Mouse (Mus musculus): Measurements from ENCODE around the gene Ccdc73. TPM values are rescaled to one million over a fixed set of nuclear protein-coding genes. Genes with fewer than 3 reads are reported as not detected.

Ccdc73 gene
- total RNA-seq, 2 experiments from 2014 or later, result 2.8 TPM; not detected in 1

Other genes starting within 250 kb of the Ccdc73 start
- gene Tcp11l1, start 155.6 kb upstream of the Ccdc73 start, total RNA-seq (2021), result 10 to 100 TPM; 38.5 to 40.7 TPM
- not detected for gene Pin1rt1, start 151.4 kb upstream of the Ccdc73 start, total RNA-seq (2021)
- gene Depdc7, start 124.9 kb upstream of the Ccdc73 start, total RNA-seq (2021), result 1 to 10 TPM in 1 of 2 experiments, under 1 TPM in 1; 0.96 to 1.7 TPM
- 10 to 100 TPM in 1 of 2 experiments, 1 to 10 TPM in 1; 8.6 to 10.5 TPM for gene Qser1, start 51.0 kb upstream of the Ccdc73 start, total RNA-seq (2021)
- under 1 TPM; 0.25 to 0.57 TPM for gene Prrg4, start 17.9 kb upstream of the Ccdc73 start, total RNA-seq (2021)
- 10 to 100 TPM; 83.5 to 85.4 TPM for gene Eif3m, start 149.3 kb downstream of the Ccdc73 start, total RNA-seq (2021)
- not detected for gene Gm11060, start 224.2 kb downstream of the Ccdc73 start, total RNA-seq (2021)